ENCODE assay signal across 8 mouse cellular contexts in genomic region chr7:19299194-19299593, GRCm38 (mm10). TPM values are rescaled to one million over a fixed set of nuclear protein-coding genes. Genes with fewer than 3 reads are reported as not detected.
DNase-seq lines count a peak whose midpoint lies in the region; ATAC-seq and TF ChIP-seq lines count a peak whose summit lies in the region.
"Had no signal": no experiment of that assay in that cellular context is flagged by ENCODE, and none has a peak within 500 bp of the region (broad histone marks: within the 10 kb centered on the region; RNA-seq: fewer than 3 reads in every experiment).

No protein-coding gene starts in this region.

- WGBS in kidney, postnatal 0 days = 23% methylated on average over 3 of the region's 3 CpGs
- 25% methylated on average over 3 of the region's 3 CpGs for WGBS in embryonic facial prominence, embryonic 11.5 days

- H3K4me2 ChIP-seq in kidney, postnatal 0 days (ENCODE audit: low read length) = no peak overlapping the region
- no peak overlapping the region for H3K4me2 ChIP-seq in CH12.LX (ENCODE audit: insufficient read depth, low read depth, poor library complexity, severe bottlenecking)
- H3K4me2 ChIP-seq in embryonic facial prominence, embryonic 11.5 days (ENCODE audit: low read depth, low read length) = no peak overlapping the region
- H3K4me2 ChIP-seq: embryonic facial prominence, embryonic 13.5 days had no signal

- H3K27me3 ChIP-seq in kidney, postnatal 0 days (ENCODE audit: insufficient read depth, low read length) = peaks cover 19% of the 10 kb centered on the region
- peaks cover 26% of the 10 kb centered on the region for H3K27me3 ChIP-seq in CH12.LX (replicated peaks)
- H3K27me3 ChIP-seq in embryonic facial prominence, embryonic 11.5 days (ENCODE audit: control insufficient read depth, insufficient read depth, low read length) = peaks cover 22% of the 10 kb centered on the region

- DNase-seq in kidney, postnatal 0 days (ENCODE audit: low spot score) = peak; percentile 65
- DNase-seq in kidney, adult 8-10 months = no peak
- DNase-seq in A20 (ENCODE audit: low read depth, low spot score) (peak; percentile 79), CH12.LX (ENCODE audit: extremely low read depth) (peak; percentile 70)
- peak; percentile 68 for DNase-seq in embryonic facial prominence, embryonic 11.5 days (ENCODE audit: low spot score)
- peak; percentile 82 for DNase-seq in retina, embryonic 14.5 days (ENCODE audit: low spot score)

- H3K36me3 ChIP-seq in kidney, postnatal 0 days (ENCODE audit: insufficient read depth, low read length) = no peaks in the 10 kb centered on the region
- no peaks in the 10 kb centered on the region for H3K36me3 ChIP-seq in CH12.LX (replicated peaks in 1 of 2; ENCODE audit: control insufficient read depth in 1 of 2, insufficient read depth in 1 of 2, low read length in 1 of 2)
- H3K36me3 ChIP-seq in embryonic facial prominence, embryonic 11.5 days (replicated peaks; ENCODE audit: control insufficient read depth, insufficient read depth, low read depth, low read length) = no peaks in the 10 kb centered on the region
- H3K36me3 ChIP-seq: embryonic facial prominence, embryonic 13.5 days had no signal

- no peak overlapping the region for H3K4me3 ChIP-seq in kidney, postnatal 0 days (replicated peaks; ENCODE audit: low read depth, low read length)
- H3K4me3 ChIP-seq in CH12.LX (replicated peaks in 1 of 3; ENCODE audit: low read depth in 2 of 3, low read length in 2 of 3, poor library complexity in 1 of 3) = no peak overlapping the region
- H3K4me3 ChIP-seq in embryonic facial prominence, embryonic 11.5 days (ENCODE audit: low read depth, low read length) = no peak overlapping the region
- H3K4me3 ChIP-seq: embryonic facial prominence, embryonic 13.5 days had no signal

- ATAC-seq in kidney, postnatal 0 days (replicated peaks; ENCODE audit: low FRiP score, low read depth) = no peak
- ATAC-seq in embryonic facial prominence, embryonic 11.5 days (replicated peaks; ENCODE audit: insufficient number of reproducible peaks, low FRiP score, low TSS enrichment, low read depth) = no peak
- ATAC-seq in megakaryocyte, adult 5-6 weeks (ENCODE audit: poor library complexity, severe bottlenecking) = no peak

- no peak for TF ChIP-seq POLR2A in CH12.LX (IDR thresholded peaks at IDR 0.05; ENCODE audit: low read depth, low read length)

- dilution Hi-C loops in CH12.LX (cut with MboI; ENCODE audit: extremely low pct_ligation_motif_present, extremely low pct_unique_long_range_greater_than_20kb, low sequenced_read_pairs) = no loop called here

- no peak overlapping the region for H3K27ac ChIP-seq in kidney, postnatal 0 days
- H3K27ac ChIP-seq in CH12.LX (ENCODE audit: insufficient read depth, low read depth) = no peak overlapping the region
- H3K27ac ChIP-seq in embryonic facial prominence, embryonic 11.5 days (replicated peaks; ENCODE audit: low read depth, low read length) = no peak overlapping the region
- H3K27ac ChIP-seq: embryonic facial prominence, embryonic 13.5 days had no signal

- H3K4me1 ChIP-seq in kidney, postnatal 0 days (replicated peaks; ENCODE audit: insufficient read depth, low read length) = peaks cover 4% of the 10 kb centered on the region; the same call in 1 of the 2 replicates
- peaks cover 4 to 27% of the 10 kb centered on the region in 2 experiments; a peak in 3 of 4 replicates for H3K4me1 ChIP-seq in CH12.LX (ENCODE audit: control insufficient read depth in 1 of 2, insufficient read depth in 2 of 2)
- H3K4me1 ChIP-seq in embryonic facial prominence, embryonic 11.5 days (ENCODE audit: control insufficient read depth, insufficient read depth, low read length) = no peaks in the 10 kb centered on the region

- TF ChIP-seq RAD21 in CH12.LX (IDR thresholded peaks at IDR 0.05; ENCODE audit: low read depth, low read length) = peak; percentile 88

- no peak for TF ChIP-seq EP300 in CH12.LX (IDR thresholded peaks at IDR 0.05; ENCODE audit: low read length)

- H3K9me3 ChIP-seq in kidney, postnatal 0 days (replicated peaks; ENCODE audit: low read length) = no peaks in the 10 kb centered on the region
- peaks cover 3% of the 10 kb centered on the region for H3K9me3 ChIP-seq in CH12.LX (replicated peaks; ENCODE audit: low read length)
- H3K9me3 ChIP-seq in embryonic facial prominence, embryonic 11.5 days (replicated peaks; ENCODE audit: control insufficient read depth, low read length) = no peaks in the 10 kb centered on the region
- H3K9me3 ChIP-seq: embryonic facial prominence, embryonic 13.5 days had no signal

- no peak overlapping the region for H3K9ac ChIP-seq in kidney, postnatal 0 days (ENCODE audit: low read depth, low read length)
- no peak overlapping the region for H3K9ac ChIP-seq in CH12.LX (ENCODE audit: insufficient read depth, low read depth)
- no peak overlapping the region for H3K9ac ChIP-seq in embryonic facial prominence, embryonic 11.5 days (replicated peaks; ENCODE audit: low read length)
- H3K9ac ChIP-seq: embryonic facial prominence, embryonic 13.5 days had no signal

- in situ Hi-C loops in CH12.LX (cut with MboI; ENCODE audit: low pct_ligation_motif_present, low pct_unique_long_range_greater_than_20kb, low sequenced_read_pairs) = no loop called here

- TF ChIP-seq CTCF in kidney, postnatal 0 days (IDR thresholded peaks at IDR 0.05; ENCODE audit: low read depth) = peak; percentile 79
- peak; percentile 50 to 96; a peak in 3 of 4 replicates for TF ChIP-seq CTCF in CH12.LX (conservative IDR thresholded peaks at IDR 0.05 in 1 of 2, IDR thresholded peaks at IDR 0.05 in 1 of 2; ENCODE audit: low read depth in 2 of 2, low read length in 2 of 2)

- no peaks in the 10 kb centered on the region for H3K79me2 ChIP-seq in CH12.LX (replicated peaks; ENCODE audit: control insufficient read depth, extremely low read depth, insufficient read depth, poor library complexity, severe bottlenecking)

TF ChIP-seq in CH12.LX, 34 proteins besides CTCF, POLR2A, EP300 and RAD21:
- TF ChIP-seq USF1 (IDR thresholded peaks at IDR 0.05; ENCODE audit: low read depth, low read length) = no peak
- TF ChIP-seq MXI1 (IDR thresholded peaks at IDR 0.05; ENCODE audit: low read depth, low read length) = no peak
- no peak for TF ChIP-seq MAFK (IDR thresholded peaks at IDR 0.05; ENCODE audit: insufficient replicate concordance, low read length)
- TF ChIP-seq USF2 (conservative IDR thresholded peaks at IDR 0.05; ENCODE audit: low read depth, low read length) = no peak
- TF ChIP-seq GABPA (IDR thresholded peaks at IDR 0.05; ENCODE audit: insufficient replicate concordance, low read depth, low read length) = no peak
- no peak for TF ChIP-seq SIN3A (IDR thresholded peaks at IDR 0.05; ENCODE audit: low read length)
- 0 out of 2 replicates have a peak, but pooled peaks have one; percentile 27 for TF ChIP-seq JUND (conservative IDR thresholded peaks at IDR 0.05; ENCODE audit: low read depth, low read length)
- peak; percentile 67 for TF ChIP-seq ZC3H11A (IDR thresholded peaks at IDR 0.05; ENCODE audit: low read depth, low read length)
- peak; percentile 26; the same call in 1 of the 2 replicates for TF ChIP-seq IRF4 (IDR thresholded peaks at IDR 0.05; ENCODE audit: low read depth, low read length)
- TF ChIP-seq SMC3 (IDR thresholded peaks at IDR 0.05; ENCODE audit: low read depth, low read length) = peak; percentile 87

RNA-seq across cellular contexts. Expression of gene Fosb, which starts 10.7 kb away (rescaled TPM):
- 0.11 TPM in 2 replicates for polyA plus RNA-seq in kidney, postnatal 0 days (2015; fragmentation: Nextera tagmentation; extraction: Ambion mirVana)
- total RNA-seq in CH12.LX (2012; rRNA removed) = 0.08 and 0.13 TPM in 2 replicates
- not detected in 2 replicates for total RNA-seq in CH12.LX (2014; rRNA removed)
- polyA plus RNA-seq in CH12.LX (2012; ENCODE audit: insufficient read length, low read depth) = 0.27 and 0.56 TPM in 2 replicates
- polyA plus RNA-seq in embryonic facial prominence, embryonic 11.5 days (2014; fragmentation: Nextera tagmentation; extraction: Ambion mirVana) = not detected in 2 replicates
- total RNA-seq in megakaryocyte, adult 5-6 weeks (2015) = 24.0 and 25.4 TPM in 2 replicates
- 26.9 and 30.4 TPM in 2 replicates for total RNA-seq in megakaryocyte, adult 5-6 weeks (2017)

RNA-seq across cellular contexts. Expression of gene Rtn2, which starts 16.8 kb away (rescaled TPM):
- polyA plus RNA-seq in kidney, postnatal 0 days (2015; fragmentation: Nextera tagmentation; extraction: Ambion mirVana) = 7.3 and 7.4 TPM in 2 replicates
- total RNA-seq in CH12.LX (2012; rRNA removed) (0.72 and 1.0 TPM in 2 replicates), CH12.LX (2014; rRNA removed) (0.43 and 0.56 TPM in 2 replicates)
- 0.76 and 0.80 TPM in 2 replicates for polyA plus RNA-seq in CH12.LX (2012; ENCODE audit: insufficient read length, low read depth)
- polyA plus RNA-seq in embryonic facial prominence, embryonic 11.5 days (2014; fragmentation: Nextera tagmentation; extraction: Ambion mirVana) = 15.8 and 17.5 TPM in 2 replicates
- 0.48 TPM in 1 of 2 replicates, not detected in the other for total RNA-seq in megakaryocyte, adult 5-6 weeks (2015)
- not detected in 2 replicates for total RNA-seq in megakaryocyte, adult 5-6 weeks (2017)

RNA-seq across cellular contexts. Expression of gene Ppm1n, which starts 19.3 kb away (rescaled TPM):
- 0.18 TPM in 1 of 2 replicates, not detected in the other for polyA plus RNA-seq in kidney, postnatal 0 days (2015; fragmentation: Nextera tagmentation; extraction: Ambion mirVana)
- total RNA-seq in CH12.LX (2012; rRNA removed) (not detected in 2 replicates), CH12.LX (2014; rRNA removed) (not detected in 2 replicates)
- not detected in 2 replicates for polyA plus RNA-seq in CH12.LX (2012; ENCODE audit: insufficient read length, low read depth)
- polyA plus RNA-seq in embryonic facial prominence, embryonic 11.5 days (2014; fragmentation: Nextera tagmentation; extraction: Ambion mirVana) = not detected in 2 replicates
- not detected in 2 replicates for total RNA-seq in megakaryocyte, adult 5-6 weeks (2015)
- total RNA-seq in megakaryocyte, adult 5-6 weeks (2017) = not detected in 2 replicates
- polyA plus RNA-seq: embryonic facial prominence, embryonic 13.5 days had no signal

RNA-seq across cellular contexts. Expression of gene Vasp, which starts 27.6 kb away (rescaled TPM):
- 89.4 and 94.4 TPM in 2 replicates for polyA plus RNA-seq in kidney, postnatal 0 days (2015; fragmentation: Nextera tagmentation; extraction: Ambion mirVana)
- 109 and 114 TPM in 2 replicates for total RNA-seq in CH12.LX (2012; rRNA removed)
- total RNA-seq in CH12.LX (2014; rRNA removed) = 122 and 125 TPM in 2 replicates
- 191 and 240 TPM in 2 replicates for polyA plus RNA-seq in CH12.LX (2012; ENCODE audit: insufficient read length, low read depth)
- 53.2 and 54.9 TPM in 2 replicates for polyA plus RNA-seq in embryonic facial prominence, embryonic 11.5 days (2014; fragmentation: Nextera tagmentation; extraction: Ambion mirVana)
- total RNA-seq in megakaryocyte, adult 5-6 weeks (2015) = 122 and 129 TPM in 2 replicates
- 180 and 227 TPM in 2 replicates for total RNA-seq in megakaryocyte, adult 5-6 weeks (2017)

RNA-seq across cellular contexts. Expression of gene Ercc1, which starts 45.4 kb away (rescaled TPM):
- polyA plus RNA-seq in kidney, postnatal 0 days (2015; fragmentation: Nextera tagmentation; extraction: Ambion mirVana) = 68.4 and 68.8 TPM in 2 replicates
- total RNA-seq in CH12.LX (2012; rRNA removed) = 27.7 and 31.1 TPM in 2 replicates
- total RNA-seq in CH12.LX (2014; rRNA removed) = 25.3 and 26.9 TPM in 2 replicates
- polyA plus RNA-seq in CH12.LX (2012; ENCODE audit: insufficient read length, low read depth) = 28.2 and 29.8 TPM in 2 replicates
- 87.1 and 94.5 TPM in 2 replicates for polyA plus RNA-seq in embryonic facial prominence, embryonic 11.5 days (2014; fragmentation: Nextera tagmentation; extraction: Ambion mirVana)
- total RNA-seq in megakaryocyte, adult 5-6 weeks (2015) = 18.9 and 26.4 TPM in 2 replicates
- total RNA-seq in megakaryocyte, adult 5-6 weeks (2017) = 17.5 and 21.4 TPM in 2 replicates

Comparison
In these comparisons a context has a peak if more than half of its experiments do, and no peak if none do; other contexts are left out.
1. DNase-seq: peak in kidney, postnatal 0 days (single experiment), A20 (single experiment), CH12.LX (single experiment), embryonic facial prominence, embryonic 11.5 days (single experiment) and retina, embryonic 14.5 days (single experiment); none in kidney, adult 8-10 months (0 of 2).